Mouse (Mus musculus): ENCODE measurements at regions not wholly inside any gene's neighbourhood (a gene's known extent, or its start where the extent isn't known, plus 50 kb on each side); places are given as distances from the start of the nearest gene placed in this dataset.

- TF ChIP-seq CTCF (IDR thresholded peaks at IDR 0.05), result no peak
- TF ChIP-seq POLR2A (IDR thresholded peaks at IDR 0.05; ENCODE audit: insufficient read depth, low read depth, low read length), result no peak
Measured at GRCm38 (mm10) chr12:73412500-73412899, 125.9 kb downstream of the Slc38a6 start.
